Mouse (Mus musculus): ENCODE data around the gene Znhit1. TPM values are rescaled to one million over a fixed set of nuclear protein-coding genes. Genes with fewer than 3 reads are reported as not detected.

Gene Znhit1
- total RNA-seq, 2 experiments from 2014 or later, result 58.2 to 67.8 TPM

DNA sequence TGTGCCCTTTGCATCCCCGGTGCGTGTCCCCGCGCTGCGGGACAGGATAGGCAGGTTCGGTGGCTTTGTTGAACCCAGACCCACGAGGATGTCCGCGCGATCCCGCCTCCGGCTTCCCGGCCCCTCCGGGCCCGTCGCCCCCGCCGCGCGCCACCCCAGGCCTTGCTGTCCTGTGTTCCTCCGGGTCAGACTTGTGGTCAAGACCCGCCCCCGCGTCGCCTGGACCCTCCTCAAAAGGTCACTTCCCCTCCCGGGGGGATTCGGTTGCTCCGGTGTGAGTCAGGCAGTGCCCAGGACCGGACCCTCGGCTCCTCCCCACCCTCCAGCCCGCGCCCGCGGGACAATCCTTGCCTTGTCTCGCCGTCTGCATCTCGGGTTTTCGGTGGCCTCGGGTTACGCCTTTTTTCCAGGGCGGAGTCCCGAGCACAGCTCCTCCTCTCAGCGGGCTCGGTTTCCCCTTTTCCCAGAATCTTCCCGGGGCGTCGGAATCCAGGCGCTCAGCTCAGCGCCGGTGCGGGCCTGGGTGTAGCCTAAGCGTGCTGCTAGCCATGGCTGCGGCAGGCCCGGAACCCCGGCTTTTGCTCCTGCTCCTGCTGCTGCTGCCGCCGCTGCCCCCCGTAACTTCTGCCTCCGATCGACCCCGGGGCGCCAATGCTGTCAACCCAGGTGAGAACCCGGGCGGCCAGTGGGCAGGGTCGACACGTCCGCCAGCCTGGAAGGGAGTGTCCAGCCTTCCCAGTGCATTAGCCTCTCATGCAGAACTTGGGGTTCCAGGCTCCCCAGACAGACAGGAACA, 485 bp downstream of the Znhit1 start:
- intact Hi-C loops (cut with DNase I), result loop anchor here (2.0 kb wide), 1 partner anchor 25 kb away; no protein-coding TSS in a partner anchor
- DNase-seq, result peak; percentile 79 to 91

DNA sequence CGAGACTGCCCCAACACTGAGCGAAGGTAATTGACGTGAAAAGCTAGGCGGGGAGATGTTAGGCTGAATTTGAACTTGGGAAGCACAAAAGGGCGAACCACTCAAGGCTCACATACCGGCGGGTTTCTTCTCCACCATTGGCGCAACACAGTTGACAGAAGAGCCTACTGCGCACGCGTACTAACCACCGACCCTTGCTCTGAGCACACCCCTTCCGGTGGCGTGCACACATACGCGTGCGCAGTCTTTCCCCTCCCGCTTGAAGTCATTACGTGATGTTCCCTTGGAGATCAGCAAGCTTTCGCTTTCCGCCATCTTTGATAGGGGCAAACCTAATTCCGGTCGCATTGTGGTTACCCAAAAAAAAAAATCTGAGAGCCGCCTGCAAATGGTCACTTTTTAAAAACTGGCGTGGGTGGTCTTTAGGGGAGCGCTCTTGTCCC, 1.1 kb downstream of the Znhit1 start, which contains the start of gene Plod3:
Gene Plod3, plus strand, starts transcription at position 325 of the 443 bp plus-strand sequence.
- peak in 1 of 2 experiments; percentile 91 for DNase-seq
- intact Hi-C loops (cut with DNase I), result loop anchor here (2.0 kb wide), 1 partner anchor 24 kb away; no protein-coding TSS in a partner anchor

DNA sequence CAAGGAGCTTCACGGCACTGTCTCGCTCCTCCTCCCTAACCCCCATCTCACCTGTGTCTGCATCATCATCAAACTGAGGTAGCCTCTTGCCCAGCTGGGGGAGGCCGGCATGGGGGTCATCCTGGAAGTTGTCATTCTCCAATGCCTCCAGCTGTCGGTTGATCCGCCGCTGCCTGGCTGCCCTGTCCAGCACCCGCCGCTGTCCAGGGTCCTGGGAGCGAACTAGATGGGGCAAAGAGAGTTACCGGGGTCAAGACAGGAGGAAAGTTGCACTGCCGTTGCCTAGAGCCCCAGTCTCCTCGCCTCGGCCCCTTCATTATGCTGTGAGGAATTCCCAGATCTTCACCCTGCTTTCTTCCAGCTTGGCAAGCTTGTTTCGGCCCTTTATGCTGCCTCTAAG, 3.0 kb downstream of the Znhit1 start:
- intact Hi-C loops (cut with DNase I), result no loop called here
- no peak for DNase-seq

DNA sequence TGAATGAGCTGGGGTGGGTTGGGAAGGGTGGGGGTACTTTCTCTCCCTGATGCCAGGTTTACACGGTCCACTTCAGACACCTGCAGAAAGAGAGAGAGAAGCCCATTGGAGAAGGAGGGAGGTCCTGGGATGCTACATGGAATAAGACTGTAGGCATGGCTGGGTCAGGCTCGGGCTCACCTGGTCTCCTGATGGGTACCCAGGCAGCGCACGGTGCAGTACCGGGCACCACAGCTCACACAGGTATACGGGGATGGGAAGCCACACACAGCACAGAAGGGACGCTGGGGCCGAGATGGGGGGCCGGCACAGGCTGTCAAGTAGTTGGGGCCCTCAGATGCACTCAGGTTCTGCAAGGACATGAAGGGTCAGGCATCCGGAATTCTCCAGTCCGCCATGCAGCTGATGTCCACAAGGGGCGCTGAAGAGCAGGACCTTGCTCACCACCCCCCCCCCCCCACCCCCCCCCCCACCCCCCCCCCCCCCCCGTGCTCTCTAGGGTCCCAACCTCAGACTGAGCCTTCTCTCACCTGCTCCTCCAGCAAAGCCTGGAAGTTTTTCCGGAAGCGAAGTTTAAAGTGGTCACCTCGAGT, 5.4 kb downstream of the Znhit1 start:
- intact Hi-C loops (cut with DNase I), result no loop called here
- peak; percentile 52 to 74 for DNase-seq

DNA sequence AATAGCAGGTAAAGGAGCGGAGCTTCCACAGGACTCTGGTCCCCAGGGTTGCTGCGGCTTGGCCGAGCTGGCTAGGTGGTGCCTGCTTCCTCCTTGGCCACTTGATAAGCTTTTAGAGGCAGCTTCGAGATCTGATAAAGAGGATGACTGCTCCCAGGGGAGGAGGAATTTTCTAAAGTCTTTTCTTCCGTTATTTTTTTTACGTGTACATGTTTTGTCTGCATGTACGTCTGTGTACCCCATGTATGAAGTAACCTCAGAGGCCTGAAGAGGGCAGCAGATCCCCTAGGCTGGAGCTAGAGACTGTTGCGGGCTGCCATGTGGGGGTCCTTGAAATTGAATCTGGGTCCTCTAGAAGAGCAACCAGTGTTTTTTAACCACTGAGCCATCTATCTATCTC, 6.8 kb downstream of the Znhit1 start:
- intact Hi-C loops (cut with DNase I), result no loop called here
- no peak for DNase-seq

DNA sequence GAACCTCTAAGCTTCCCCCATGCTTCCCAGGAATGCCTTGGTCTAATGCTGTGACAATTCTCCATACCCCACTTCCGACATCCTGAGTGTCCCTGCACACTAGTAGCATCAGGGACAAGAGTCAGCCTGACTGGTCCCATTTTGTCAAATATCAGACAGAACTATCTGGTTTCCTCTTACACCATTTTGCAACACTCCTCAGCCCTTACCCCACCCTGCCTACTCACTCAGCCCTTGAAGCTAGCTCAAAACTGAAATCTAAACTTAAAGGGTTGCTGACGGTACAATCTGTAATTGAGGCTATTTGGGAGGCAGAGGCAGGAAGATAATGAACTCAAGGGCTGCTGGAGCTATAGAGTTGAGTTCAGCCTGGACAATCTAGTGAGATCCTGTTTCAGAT, 8.1 kb downstream of the Znhit1 start:
- intact Hi-C loops (cut with DNase I), result no loop called here
- no peak for DNase-seq

DNA sequence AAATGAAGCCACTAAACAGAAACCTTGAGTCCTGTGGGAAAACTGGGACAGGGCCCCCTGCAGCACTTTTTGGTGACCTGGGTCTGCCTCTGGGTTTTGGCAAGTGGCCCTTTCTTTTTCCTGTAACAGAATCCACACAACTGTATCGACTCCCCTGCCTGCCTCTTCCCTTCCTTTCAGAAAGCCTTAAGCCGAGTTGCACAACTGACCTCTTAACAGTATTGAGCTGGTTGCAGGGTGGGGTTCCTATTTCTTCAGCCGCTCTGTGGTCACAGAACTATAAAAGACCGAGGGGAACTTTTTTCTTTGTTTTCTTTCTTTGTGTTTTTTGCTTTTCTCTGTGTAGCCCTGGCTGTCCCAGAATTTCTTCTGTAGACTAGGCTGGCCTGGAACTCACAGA, 10.1 kb downstream of the Znhit1 start:
- intact Hi-C loops (cut with DNase I), result no loop called here
- DNase-seq, result no peak

DNA sequence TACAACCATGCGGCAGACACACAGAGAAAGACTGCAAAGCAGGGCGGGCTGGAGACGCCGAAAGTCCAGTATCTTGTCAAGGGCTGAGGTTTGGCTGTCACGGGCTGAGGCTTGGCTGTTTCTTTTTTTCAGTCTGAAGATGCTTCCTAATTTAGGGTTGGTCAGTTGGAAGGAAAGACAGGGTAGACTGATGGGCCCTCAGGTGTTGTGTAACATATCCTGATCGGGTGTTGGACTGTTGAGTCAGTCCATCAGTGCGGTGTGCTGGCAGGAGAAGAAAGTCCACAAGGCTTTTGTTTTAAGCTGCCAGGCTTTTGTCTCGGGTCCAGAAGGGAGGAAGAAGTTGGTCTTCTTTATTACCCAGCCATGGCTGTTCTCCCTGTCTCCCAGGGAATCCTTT, 14.2 kb downstream of the Znhit1 start:
- DNase-seq, result no peak
- intact Hi-C loops (cut with DNase I), result loop anchor here (5.0 kb wide), 1 partner anchor 181 kb away; no protein-coding TSS in a partner anchor

DNA sequence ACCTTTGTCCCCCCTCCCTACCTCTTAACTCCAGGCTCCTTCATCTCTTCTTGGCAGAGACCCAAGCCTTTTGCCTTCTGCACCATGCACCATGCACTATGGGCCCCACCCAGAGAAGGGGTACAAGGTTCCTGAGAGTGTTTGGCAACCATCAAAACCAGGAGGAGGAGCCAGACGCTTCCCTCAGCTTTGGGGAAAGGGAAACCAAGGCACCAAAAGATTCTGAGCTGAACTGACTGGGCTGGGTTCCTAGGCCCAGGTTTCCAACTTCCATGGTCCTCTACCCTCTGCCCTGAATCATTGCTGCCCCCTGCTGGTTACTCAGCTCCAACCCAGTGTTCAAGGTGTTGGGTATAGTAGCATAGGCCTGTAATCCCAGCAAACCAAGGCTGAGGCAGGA, 17.1 kb downstream of the Znhit1 start:
- intact Hi-C loops (cut with DNase I), result loop anchor here (1.0 to 5.0 kb wide), 2 partner anchors 41 to 178 kb away; no protein-coding TSS in a partner anchor

DNA sequence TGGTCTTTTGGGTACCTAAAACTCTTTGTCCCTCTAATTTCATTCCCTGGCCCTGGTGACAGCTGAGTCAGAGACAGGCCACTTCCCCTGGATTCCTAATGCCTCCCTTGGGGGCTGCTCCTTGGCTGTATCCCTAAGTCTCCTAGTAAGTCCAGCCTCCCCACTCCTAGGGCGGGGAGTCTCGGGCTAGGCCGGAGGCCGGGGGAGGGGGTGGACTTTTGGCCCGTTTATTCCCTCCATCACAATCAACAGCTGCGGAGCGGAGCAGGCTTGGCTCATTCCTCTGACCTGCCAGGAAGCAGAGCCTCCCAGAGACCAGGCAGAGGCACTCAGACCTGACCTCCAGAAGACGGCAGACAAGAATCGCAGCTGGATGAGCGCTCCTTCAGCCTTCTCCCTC, 20.2 kb downstream of the Znhit1 start:
- peak; percentile 75 to 78 for DNase-seq
- intact Hi-C loops (cut with DNase I), result no loop called here

More for the DNA sequence above, 17.1 kb downstream of the Znhit1 start:
- DNase-seq, result peak; percentile 77 to 82

DNA sequence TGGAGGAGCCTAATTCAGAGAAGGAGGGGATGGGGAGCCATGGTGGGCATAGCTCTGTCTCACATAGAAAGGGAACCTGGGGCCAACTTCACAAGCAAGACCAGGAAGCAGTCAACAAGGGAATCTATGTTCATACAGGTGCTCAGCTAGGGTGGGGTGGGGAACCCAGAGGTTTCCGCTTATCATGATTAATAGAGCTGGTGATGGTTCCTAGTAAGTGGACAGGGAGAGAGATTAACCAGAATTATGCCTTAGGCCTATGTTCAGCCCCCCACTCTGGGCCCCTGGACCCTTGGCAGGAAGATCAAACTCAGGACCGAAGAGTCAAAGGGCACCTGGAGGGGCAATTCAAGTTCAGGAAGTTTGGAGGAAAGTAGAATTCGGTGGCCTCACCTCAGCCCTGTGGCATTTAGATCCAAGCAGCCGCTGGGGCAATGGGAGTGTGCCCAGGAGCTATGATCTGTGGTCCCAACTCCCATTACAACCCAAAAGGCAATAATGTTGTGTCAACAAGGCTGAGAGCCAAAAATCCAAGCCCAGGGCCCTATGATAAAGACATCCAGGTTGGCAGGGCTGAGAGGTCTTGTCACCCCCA, 20.9 kb downstream of the Znhit1 start:
- intact Hi-C loops (cut with DNase I), result no loop called here

DNA sequence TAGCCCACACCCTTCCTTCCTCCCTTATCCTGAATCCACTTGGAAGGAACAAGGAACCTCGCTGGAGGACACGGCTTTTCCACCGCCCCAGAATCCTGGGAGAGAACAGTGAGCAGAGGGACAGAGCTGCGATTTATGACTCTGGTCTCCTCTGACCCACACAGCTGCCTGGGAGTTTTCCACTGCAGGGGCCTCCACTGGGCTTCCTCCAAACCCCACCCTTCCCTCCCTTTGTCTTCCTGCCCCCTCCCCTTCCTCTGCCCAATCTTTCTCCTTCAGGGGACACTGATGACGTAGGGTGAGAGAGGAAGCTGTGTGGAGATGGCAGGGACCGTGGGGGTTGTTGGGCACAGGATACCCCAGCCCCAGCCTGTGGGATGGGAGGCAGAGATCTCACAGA, 21.5 kb downstream of the Znhit1 start, which contains the start of gene Cldn15:
Gene Cldn15, plus strand, starts transcription at position 286 of the 400 bp plus-strand sequence.
- intact Hi-C loops (cut with DNase I), result no loop called here
- DNase-seq, result peak; percentile 41 to 56

More for the DNA sequence above, 20.9 kb downstream of the Znhit1 start:
- DNase-seq, result no peak

DNA sequence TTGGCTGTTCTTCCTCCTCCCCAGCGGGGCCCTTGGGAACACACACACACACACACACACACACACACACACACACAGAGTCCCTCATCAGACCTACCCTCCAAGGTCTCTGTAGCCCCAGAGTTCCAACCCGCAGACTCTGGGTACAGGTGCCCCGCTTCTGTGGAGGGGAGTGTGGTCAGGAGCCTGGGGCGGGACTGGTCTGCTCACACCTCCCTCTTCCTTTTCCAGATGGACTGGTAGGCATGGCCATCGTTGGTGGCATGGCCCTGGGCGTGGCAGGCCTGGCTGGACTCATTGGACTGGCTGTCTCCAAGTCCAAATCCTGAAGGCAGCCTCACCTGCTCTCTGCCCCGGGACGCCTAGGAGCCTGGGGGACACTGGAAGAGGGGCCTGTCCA, 22.1 kb downstream of the Znhit1 start:
- DNase-seq, result no peak

DNA sequence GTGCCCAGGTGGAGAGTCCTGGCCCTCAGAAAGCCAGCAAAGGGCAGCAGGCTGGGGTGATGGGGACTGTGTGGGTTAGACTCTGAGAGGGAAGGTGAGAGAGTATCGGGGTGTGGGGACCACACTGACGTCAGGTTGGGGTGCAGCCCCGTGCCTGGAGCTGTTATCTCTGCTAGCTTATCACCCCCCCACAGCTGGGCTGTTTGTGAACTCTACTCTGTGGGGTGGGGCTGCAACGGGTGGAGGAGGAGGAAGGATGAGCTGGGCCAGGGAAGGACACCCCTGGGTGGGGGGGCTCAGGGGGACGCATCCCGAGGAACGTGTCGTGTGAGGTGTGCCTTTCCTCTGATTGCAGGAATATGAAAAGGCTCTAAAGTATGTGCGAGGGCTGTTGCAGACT, 22.6 kb downstream of the Znhit1 start:
- no peak for DNase-seq
- intact Hi-C loops (cut with DNase I), result no loop called here

More for the DNA sequence above, 22.1 kb downstream of the Znhit1 start:
- intact Hi-C loops (cut with DNase I), result no loop called here

DNA sequence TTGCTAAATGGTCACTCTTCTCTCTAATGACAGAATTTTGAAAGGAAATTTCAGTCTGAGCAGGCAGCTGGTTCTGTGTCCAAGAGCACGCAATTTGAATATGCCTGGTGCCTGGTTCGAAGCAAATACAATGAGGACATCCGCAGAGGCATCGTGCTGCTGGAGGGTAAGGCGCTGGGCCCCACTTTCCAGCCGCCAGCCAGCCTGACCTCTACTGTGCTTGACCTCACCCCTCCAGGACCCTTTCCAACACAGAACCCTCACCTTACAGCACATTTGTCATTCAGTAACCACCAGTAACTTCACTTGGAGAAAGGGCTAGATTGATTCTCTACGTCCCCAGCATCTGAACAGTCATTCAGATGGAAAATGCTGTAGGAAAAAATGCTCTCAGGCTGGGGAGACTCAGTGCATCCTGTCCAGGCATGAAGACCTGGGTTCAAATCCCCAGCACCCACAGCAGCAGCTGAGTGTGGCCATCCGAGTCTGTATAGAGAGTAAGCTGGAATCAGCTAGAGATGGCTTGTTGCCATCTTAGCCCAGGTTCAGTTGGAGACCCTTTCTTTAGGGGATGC, 24.8 kb downstream of the Znhit1 start:
- DNase-seq, result no peak
- intact Hi-C loops (cut with DNase I), result loop anchor here (2.0 kb wide), 1 partner anchor 24 kb away; the partner anchor contains the start of gene Plod3

DNA sequence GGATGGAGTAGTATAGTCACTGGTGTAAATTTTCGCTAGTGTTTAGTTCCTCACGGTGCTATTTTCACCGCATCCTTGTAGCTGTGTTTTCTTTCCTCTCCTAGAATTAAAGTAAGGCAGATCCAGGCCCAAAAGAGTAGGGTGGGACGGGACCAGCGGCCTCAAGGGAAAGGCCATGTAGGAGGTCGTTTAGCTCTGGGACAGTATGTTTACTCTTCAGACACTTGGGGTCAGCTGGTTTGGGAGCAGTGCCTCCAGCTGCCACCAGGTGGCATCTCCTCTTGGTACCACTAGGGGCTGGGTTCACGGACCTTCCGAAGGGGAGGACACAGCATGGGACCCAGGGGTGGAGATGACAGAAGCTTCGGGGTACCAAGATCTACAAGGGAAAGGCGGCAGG, 25.3 kb downstream of the Znhit1 start:
- intact Hi-C loops (cut with DNase I), result loop anchor here (2.0 kb wide), 1 partner anchor 24 kb away; the partner anchor contains the start of gene Plod3
- peak; percentile 85 to 87 for DNase-seq

DNA sequence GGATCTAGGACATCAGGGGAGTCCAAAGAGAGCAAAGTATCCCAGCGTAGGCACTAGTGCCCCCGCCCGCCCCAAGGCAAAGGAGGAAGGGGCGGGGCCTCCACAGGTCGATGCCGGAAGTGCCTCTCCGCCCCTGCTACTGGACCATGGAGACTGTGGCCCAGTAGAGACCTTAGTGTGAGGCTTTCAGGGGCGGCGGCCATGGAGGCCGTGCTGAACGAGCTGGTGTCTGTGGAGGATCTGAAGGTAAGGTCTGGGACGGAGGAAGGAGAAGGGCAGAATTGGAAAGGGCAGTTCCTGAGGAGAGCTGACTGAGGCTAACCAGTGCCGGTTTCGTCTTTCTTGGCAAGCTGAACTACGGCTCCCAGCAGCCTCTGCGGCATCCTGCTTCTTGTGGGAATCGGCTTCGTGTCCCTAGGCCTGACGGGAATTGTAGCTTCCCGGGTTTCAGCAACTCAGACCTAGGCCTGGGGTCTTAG, 25.8 kb downstream of the Znhit1 start:
- peak; percentile 87 to 95 for DNase-seq
- intact Hi-C loops (cut with DNase I), result loop anchor here (2.0 kb wide), 1 partner anchor 25 kb away; the partner anchor contains the start of gene Plod3

DNA sequence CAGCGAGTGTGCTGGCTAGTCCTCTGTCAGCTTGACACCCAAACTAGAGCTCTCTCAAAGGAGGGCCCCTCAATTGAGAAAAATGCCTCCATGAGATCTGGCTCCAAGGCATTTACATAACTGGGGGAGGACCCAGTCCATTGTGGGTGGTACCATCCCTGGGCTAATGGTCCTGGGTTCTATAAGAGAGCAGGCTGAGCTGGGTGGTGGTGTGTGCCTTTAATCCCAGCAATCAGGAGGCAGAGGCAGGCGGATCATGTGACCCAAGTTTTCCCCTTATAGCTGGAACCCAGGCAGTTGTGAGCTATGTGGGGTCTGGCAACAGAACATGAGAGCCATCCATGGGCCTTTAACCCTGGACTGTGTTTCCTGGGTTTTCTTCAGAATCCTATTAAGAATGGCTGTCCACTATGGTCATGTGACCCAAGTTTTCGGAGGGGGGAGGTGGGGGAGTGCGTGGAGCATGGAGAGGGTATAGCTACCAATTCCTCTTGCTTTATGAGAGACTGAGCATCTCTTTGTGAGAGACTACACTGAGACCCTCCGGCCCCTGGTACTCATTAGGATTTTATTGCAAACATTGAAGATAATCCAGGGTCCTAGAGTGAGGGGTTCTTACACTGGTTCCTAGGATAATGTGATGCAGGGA, 26.4 kb downstream of the Znhit1 start:
- intact Hi-C loops (cut with DNase I), result no loop called here
- DNase-seq, result no peak

DNA sequence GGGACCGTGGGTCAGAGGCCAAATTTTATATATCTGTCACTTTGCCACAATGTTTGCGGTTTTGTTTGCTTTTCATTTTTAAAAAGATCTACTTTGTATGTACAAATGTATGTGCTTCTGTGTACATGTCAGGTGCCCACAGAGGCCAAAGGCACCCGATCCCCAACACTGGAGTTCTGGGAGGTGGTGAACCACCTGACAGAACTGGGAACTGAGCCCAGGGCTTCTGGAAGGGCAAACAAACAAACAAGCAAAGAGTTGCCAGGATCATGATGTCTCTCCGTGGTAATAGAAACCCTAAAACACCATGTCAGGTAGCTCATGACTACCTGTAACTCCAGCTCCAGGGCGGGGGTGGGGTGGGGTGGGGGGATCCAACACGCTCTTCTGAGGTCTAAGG, 27.8 kb downstream of the Znhit1 start:
- intact Hi-C loops (cut with DNase I), result no loop called here
- no peak for DNase-seq
